Mouse (Mus musculus) lung, adult 2 months (tissue): ENCODE measurements around the gene Ttc25. TPM values are rescaled to one million over a fixed set of nuclear protein-coding genes. Genes with fewer than 3 reads are reported as not detected.
"Not testable (repeated sequence)": the region's sequence is repeated elsewhere in the genome, so short reads cannot be mapped to it uniquely, and the experiment has no call there.

ENCODE experiments used
- DNase-seq: peaks from one replicate; pipeline ENCODE4 v3.0.0; 2022
- H3K4me1 ChIP-seq: fragments of 200-500 bp; 2 replicates; pipeline ENCODE4 v1.6.1; 2011; ENCODE audit warnings: low read length; ENCODE audit not compliant: control insufficient read depth, insufficient read depth
- H3K4me3 ChIP-seq: fragments of 200-500 bp; replicated peaks from 2 replicates; pipeline ENCODE3; 2011; ENCODE audit warnings: low read depth, mild to moderate bottlenecking, control low read depth, low read length; ENCODE audit errors: extremely low read depth
- CTCF ChIP-seq: fragments of 200-500 bp; IDR thresholded peaks from 2 replicates; pipeline ENCODE4 v1.5.1; 2011; ENCODE audit warnings: mild to moderate bottlenecking, low read length, control low read depth; ENCODE audit not compliant: insufficient read depth
- POLR2A ChIP-seq: fragments of 200-500 bp; IDR thresholded peaks from 2 replicates; pipeline ENCODE4 v1.6.1; 2011; ENCODE audit warnings: low read depth, mild to moderate bottlenecking, control low read depth, low read length, borderline replicate concordance; ENCODE audit errors: extremely low read depth
- WGBS: fragments of 180-500 bp; shearing (Covaris S2); methylation state at CpG from one replicate; pipeline ENCODE4 v1.1.7; 2018; 5-methylcytosine and 5-hydroxymethylcytosine counted together
- polyA plus RNA-seq: library from polyadenylated mRNA; depleted of rRNA; stranded (reverse); fragments of >200 nt; gene quantifications from 2 replicates; pipeline ENCODE4 v1.2.3, GENCODE M21; 2012

Ttc25 gene
- polyA plus RNA-seq, 1 experiment = 3.4 TPM

DNA sequence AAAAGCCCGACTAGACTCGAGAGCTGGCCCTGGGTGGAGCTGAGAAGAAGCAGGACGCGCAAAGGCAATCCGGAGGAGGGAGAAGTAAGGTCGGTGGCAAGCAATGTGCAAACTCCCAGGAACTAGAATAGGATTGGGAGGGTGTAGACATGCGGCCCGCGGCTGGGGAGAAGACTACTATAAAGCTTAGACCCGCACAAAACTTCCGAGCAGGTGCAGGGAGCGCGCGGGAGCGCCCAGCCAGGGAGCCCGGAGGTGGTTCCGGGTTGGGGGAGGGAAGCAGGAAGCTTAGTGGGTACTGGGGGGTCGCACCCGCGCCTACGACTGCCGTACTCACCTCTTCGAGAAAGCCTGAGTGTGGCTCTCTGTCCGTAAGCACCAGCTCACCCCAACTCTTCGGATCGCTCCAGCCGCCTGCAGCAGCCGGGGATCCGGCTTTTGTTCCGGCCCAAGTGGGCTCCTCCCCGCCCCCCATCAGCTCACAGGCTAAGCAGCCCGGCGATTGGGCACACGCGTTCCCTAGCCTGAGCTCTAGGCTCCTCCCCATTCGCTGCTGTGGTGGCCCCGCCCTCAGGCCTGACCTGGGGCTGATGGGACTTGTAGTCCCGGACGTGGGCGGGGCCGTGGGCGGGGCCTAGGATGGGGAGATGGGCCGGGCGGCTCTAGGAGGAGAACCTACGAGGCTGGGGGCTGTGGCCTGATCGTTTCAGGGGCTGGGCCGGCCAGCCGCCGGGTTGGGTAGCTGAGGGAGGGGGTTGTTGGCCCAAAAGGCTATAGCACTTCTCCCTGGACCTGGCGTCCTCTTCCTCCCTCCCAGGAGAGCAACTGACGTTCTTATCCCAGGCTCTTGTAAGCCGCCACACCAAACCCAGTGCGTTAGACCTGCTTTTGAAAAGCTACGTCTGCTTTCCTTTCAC is 17.7 kb upstream of the Ttc25 start, which contains the start of gene Acly:
Gene Acly, minus strand, starts transcription at position 543 of the 917 bp plus-strand sequence.
- TF ChIP-seq CTCF (no peak), POLR2A (peak; percentile 96)
- under 1% methylated on average over 50 of the region's 54 CpGs for WGBS
- Histone ChIP-seq H3K4me1 (peaks cover 7% of the 10 kb centered on the region), H3K4me3 (peak within 1 kb of the TSS; percentile 90)
- DNase-seq = peak; percentile 95

DNA sequence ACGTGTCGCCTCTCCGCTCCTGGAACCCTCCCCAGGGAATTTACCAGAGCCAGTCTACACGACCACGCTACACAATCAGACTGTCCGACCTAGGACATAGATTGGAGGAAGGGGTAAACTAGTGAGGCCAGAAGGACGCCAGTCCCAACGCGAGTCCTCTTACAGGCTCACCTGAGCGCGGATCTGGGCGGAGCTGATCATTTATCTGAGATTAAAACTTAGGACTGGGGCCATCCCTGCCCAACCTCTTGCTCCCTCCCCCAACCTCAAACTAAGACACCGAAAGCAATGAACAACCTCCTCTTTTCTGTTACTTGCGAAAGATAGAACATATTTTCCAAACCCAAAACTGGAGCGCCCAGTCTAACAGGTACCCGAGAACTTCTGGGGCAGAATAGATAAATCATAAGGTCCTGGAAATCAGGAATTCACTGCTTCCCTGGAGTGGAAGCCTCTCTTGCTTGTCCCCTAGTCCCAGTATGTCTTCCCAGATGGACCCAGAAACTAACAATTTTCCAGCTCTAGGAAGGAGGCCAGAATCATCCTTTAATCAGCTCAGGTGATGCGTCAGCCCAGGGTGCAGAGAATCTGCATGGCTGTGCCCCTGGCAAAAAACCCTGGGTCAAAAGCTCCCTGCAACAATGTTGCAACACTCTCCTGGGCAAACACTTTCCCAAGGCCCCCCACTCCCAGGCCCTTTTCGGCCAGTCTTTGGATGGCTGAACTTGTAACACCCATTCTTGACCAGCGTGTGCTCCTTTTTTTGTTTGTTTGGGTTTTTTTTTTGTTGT is 16.8 kb upstream of the Ttc25 start:
- Histone ChIP-seq H3K4me3 (peak overlapping the region; percentile 63), H3K4me1 (peaks cover 7% of the 10 kb centered on the region)
- no peak for DNase-seq
- WGBS = 32% methylated on average over 19 of the region's 19 CpGs
- TF ChIP-seq POLR2A = no peak
- no peak for TF ChIP-seq CTCF

DNA sequence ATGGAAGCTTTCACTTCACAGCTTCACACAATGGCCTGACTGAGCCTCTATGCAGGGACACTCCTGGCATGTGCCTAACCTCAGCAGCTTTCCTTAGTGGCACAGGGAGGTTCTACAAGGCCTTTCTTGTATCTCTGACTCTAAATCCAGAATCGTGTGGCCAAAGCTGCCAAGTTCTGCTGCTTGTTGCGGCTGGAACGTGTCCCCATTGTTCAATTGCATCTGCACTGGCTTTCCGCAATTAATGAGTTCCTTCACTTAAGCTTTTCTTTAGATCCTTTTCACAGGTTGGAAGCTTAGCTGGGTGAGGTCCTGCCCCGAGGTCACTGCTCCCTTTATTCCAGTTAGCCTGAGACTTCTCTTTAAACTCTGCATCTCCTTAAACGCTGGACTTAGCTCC is 11.5 kb upstream of the Ttc25 start:
- no peaks in the 10 kb centered on the region for H3K4me1 ChIP-seq
- TF ChIP-seq POLR2A = no peak
- no peak for TF ChIP-seq CTCF
- no peak for DNase-seq
- no peak overlapping the region for H3K4me3 ChIP-seq
- 78% methylated on average over 6 of the region's 6 CpGs for WGBS

DNA sequence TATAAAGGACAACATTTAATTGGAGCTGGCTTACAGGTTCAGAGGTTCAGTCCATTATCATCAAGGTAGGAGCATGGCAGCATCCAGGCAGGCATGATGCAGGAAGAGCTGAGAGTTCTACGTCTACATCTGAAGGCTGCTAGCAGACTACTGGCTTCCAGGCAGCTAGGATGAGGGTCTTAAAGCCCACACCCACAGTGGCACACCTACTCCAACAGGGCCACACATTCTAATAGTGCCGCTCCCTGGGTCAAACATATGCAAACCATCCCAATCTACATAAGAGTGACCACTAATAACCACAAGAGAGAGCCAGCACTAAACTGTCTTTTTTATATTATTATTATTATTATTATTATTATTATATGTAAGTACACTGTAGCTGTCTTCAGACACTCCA is 11.0 kb upstream of the Ttc25 start:
- not testable (repeated sequence) for DNase-seq, H3K4me3 ChIP-seq, H3K4me1 ChIP-seq
- 83% methylated on average over 2 of the region's 2 CpGs for WGBS

DNA sequence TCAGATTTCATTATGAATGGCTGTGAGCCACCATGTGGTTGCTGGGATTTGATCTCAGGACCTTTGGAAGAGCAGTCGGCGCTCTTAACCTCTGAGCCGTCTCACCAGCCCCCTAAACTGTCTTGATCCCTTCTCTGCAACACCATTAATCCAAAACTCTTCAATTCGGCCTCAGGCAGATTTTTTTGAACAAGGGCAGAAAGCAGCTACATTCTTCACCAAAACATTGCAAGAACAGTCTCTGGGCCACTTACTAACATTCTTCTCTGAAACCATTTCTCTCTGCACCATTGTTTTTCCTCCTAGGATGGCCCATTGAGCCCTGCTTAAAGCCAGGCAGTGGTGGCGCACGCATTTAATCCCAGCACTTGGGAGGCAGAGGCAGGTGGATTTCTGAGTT is 10.6 kb upstream of the Ttc25 start:
- WGBS = 85% methylated on average over 6 of the region's 6 CpGs
- H3K4me3 ChIP-seq, H3K4me1 ChIP-seq, DNase-seq: not testable (repeated sequence)

DNA sequence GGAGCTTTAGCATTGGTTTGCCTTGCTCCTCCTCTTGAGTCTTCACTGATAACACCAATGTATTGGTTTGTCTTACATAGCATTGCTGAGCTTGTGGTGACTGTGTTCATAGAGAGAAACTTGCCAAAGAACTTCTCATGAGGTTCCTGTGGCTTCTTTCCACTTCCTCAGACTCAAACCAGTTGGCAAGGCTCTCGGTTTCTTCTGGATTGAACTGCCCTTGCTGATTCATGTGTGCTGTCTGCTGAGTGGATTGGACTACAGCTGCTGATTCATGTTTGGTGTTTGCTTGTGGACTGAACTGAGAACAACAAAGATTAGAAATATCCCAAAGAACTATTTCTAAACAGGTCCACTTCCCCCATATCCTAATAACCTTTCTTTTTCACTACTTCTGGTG is 9.4 kb upstream of the Ttc25 start:
- no peak for DNase-seq
- TF ChIP-seq CTCF (no peak), POLR2A (no peak)
- 53% methylated on average over 1 of the region's 1 CpGs for WGBS

DNA sequence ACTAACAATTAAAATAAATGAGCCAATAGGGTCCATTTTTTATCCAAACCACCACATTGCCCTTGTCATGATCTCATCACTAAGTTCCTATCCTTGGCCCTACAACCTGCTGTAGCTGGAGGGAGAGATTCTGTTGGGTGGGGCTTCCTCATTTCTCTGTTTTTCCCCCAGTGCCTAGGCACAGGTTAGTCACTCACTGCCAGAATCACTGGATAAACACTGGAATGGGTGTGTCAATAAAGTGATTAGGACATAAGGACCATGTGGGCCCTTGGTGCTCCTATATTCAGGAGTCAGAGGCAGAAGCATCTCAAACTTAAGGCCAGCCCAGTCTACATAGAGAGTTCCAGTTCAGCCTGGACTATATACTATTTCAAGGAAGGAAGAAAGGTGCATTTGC is 8.9 kb upstream of the Ttc25 start:
- no peak for DNase-seq
- no peak for TF ChIP-seq CTCF
- H3K4me1 ChIP-seq = no peaks in the 10 kb centered on the region
- no peak overlapping the region for H3K4me3 ChIP-seq

More for the DNA sequence above, 9.4 kb upstream of the Ttc25 start:
- Histone ChIP-seq H3K4me1 (no peaks in the 10 kb centered on the region), H3K4me3 (no peak overlapping the region)

DNA sequence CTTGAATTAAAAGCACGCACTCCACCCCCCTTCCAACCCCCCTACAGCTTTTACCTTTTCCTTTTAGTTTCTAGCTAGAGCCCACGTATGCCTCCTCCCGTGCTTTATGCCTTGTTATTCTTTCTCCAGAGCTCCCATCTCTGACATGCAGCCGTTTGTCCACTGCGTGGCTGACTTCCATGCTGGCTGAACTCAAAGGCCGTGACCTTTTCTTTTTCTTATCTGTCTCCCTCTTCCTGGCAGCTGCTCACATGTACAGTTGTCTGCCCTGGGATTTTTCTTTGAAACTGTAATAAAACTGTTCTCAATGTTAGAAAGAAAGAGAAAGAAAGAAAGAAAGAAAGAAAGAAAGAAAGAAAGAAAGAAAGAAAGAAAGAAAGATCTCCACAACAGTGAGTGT is 4.4 kb upstream of the Ttc25 start:
- Histone ChIP-seq H3K4me3 (no peak overlapping the region), H3K4me1 (peaks cover 6% of the 10 kb centered on the region; the same call in 1 of the 2 replicates)
- TF ChIP-seq POLR2A = no peak
- TF ChIP-seq CTCF = no peak
- DNase-seq = no peak
- 46% methylated on average over 6 of the region's 6 CpGs for WGBS

DNA sequence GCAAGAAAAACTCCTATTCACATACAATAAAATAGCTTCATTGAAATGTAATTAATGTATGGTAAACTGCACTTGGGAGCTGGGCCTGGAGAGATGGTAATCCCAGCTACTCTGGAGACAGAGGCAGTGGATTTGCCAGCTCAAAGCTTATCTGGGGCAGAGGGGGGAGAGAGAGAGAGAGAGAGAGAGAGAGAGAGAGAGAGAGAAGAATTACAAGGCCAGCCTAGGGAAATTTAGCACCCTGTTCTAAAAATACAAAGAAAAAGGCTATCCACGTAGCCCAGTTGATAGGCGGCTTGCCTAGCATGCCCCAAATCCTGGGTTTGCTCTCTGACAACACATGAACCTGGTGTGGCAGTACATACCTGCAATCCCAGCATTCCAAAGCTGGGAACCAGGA is 3.8 kb upstream of the Ttc25 start:
- no peak for DNase-seq
- Histone ChIP-seq H3K4me1 (peaks cover 7% of the 10 kb centered on the region; the same call in 1 of the 2 replicates), H3K4me3 (no peak overlapping the region)
- 77% methylated on average over 2 of the region's 2 CpGs for WGBS
- no peak for TF ChIP-seq POLR2A
- TF ChIP-seq CTCF = no peak

DNA sequence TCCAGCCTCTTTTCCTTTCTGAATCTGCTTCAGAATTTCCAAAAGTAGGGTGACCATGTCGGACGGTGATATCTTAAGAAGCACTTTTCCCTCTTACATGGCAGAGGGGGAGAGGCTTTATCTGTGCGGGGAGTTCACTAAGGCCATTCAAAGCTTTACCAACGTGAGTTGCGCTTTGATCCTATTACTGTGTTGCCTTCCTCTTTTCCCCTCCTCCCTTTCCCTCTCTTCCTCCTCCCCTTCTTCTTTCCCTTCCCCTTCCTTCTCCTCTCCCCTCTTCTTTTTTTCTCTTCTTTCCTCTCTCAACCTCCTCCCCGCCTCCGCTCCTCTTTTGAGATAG is 309 bp downstream of the Ttc25 start:
- WGBS = 24% methylated on average over 7 of the region's 7 CpGs

More for the DNA sequence above, 309 bp downstream of the Ttc25 start:
- TF ChIP-seq CTCF = no peak
- TF ChIP-seq POLR2A = no peak
- peaks cover 7% of the 10 kb centered on the region; the same call in 1 of the 2 replicates for H3K4me1 ChIP-seq
- DNase-seq = no peak
- H3K4me3 ChIP-seq = peak overlapping the region; percentile 56
